Mouse (Mus musculus): ENCODE measurements around the gene Nme7. TPM values are rescaled to one million over a fixed set of nuclear protein-coding genes. Genes with fewer than 3 reads are reported as not detected.

Gene Nme7
- polyA plus RNA-seq, 1 experiment from 2014 or later = 8.5 TPM

DNA sequence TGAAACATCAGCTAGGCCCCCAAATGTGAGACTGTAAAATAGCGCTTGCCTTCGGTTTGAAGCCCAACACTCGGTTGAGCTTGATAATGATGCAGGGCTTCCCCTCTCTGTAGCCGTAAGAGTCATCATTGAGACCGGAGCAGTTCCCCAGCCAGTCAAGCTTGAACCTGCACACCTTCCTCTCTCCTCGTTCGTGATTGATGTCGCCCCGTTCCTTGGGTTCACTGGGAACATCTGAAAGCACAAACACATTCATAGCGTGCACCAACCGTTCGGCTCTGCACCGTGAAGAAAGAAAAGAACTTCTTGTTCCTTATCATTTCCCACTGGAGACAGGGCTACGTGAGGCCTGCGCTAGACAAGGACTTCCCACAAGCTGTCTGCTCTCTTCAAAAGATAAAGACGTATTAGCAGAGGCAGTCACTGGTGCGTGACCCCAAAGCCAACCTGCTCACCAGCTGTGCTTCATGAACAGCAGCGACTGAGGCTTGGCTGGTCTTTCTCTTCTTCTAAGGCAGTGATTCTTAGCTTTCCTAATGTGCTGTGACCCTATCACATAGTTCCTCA is 137.6 kb downstream of the Nme7 start:
- Histone ChIP-seq H3K4me3 (ENCODE audit: low read depth, low read length) (no peak overlapping the region), H3K9ac (ENCODE audit: low read depth, low read length) (no peak overlapping the region), H3K27me3 (ENCODE audit: control insufficient read depth, insufficient read depth, low read depth, low read length) (no peaks in the 10 kb centered on the region), H3K4me1 (ENCODE audit: control insufficient read depth, low read depth, low read length) (no peaks in the 10 kb centered on the region; the same call in 1 of the 2 replicates), H3K9me3 (replicated peaks; ENCODE audit: control insufficient read depth, low read length) (no peaks in the 10 kb centered on the region), H3K27ac (ENCODE audit: low read length) (peak overlapping the region; percentile 15; the same call in 1 of the 2 replicates), H3K36me3 (ENCODE audit: control insufficient read depth, insufficient read depth) (no peaks in the 10 kb centered on the region; the same call in 1 of the 2 replicates), H3K4me2 (ENCODE audit: low read depth, low read length) (no peak overlapping the region)
- WGBS (ENCODE audit: insufficient replicate concordance) = 25% methylated on average over 18 of the region's 18 CpGs
- ATAC-seq (ENCODE audit: low read depth) = peak; percentile 86

DNA sequence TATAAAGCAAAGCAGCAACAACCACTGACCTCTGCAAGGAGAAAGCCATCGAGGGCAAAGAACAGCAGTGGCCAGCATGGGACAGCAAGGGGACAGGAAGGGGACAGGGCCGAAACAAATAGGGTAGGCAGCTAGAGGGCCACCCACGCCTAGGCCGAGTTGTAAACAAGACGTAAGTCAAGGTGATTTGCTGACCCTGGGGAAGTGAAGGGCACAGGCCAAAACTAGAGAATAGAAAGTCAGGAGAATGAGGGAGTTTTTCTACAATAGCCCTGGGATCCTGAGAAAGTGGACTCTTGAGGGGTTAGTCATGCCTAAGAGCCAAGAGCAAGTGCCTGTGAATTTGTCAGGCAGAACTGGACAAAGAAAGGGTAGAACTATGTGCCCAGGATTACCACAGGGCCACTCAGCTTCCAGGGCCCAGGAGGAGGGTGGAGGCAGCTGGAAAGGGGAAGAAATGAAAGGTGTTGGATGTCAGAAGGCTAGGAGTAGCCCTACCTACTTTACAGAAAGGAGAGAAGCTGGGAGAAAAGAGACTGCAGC is 141.8 kb downstream of the Nme7 start:
- Histone ChIP-seq H3K9me3 (replicated peaks; ENCODE audit: control insufficient read depth, low read length) (no peaks in the 10 kb centered on the region), H3K27me3 (ENCODE audit: control insufficient read depth, insufficient read depth, low read depth, low read length) (no peaks in the 10 kb centered on the region), H3K4me2 (ENCODE audit: low read depth, low read length) (no peak overlapping the region), H3K27ac (ENCODE audit: low read length) (no peak overlapping the region), H3K9ac (ENCODE audit: low read depth, low read length) (no peak overlapping the region), H3K4me1 (ENCODE audit: control insufficient read depth, low read depth, low read length) (no peaks in the 10 kb centered on the region; the same call in 1 of the 2 replicates), H3K4me3 (ENCODE audit: low read depth, low read length) (no peak overlapping the region), H3K36me3 (ENCODE audit: control insufficient read depth, insufficient read depth) (no peaks in the 10 kb centered on the region)
- ATAC-seq (ENCODE audit: low read depth) = no peak
- WGBS (ENCODE audit: insufficient replicate concordance) = 57% methylated on average over 5 of the region's 5 CpGs

GRCm38 (mm10) chr1:164446535-164446934 is 142.6 kb downstream of the Nme7 start:
- Histone ChIP-seq H3K4me1 (ENCODE audit: control insufficient read depth, low read depth, low read length) (no peaks in the 10 kb centered on the region), H3K9ac (ENCODE audit: low read depth, low read length) (no peak overlapping the region), H3K27me3 (ENCODE audit: control insufficient read depth, insufficient read depth, low read depth, low read length) (no peaks in the 10 kb centered on the region), H3K27ac (ENCODE audit: low read length) (no peak overlapping the region), H3K4me3 (ENCODE audit: low read depth, low read length) (no peak overlapping the region), H3K36me3 (ENCODE audit: control insufficient read depth, insufficient read depth) (no peaks in the 10 kb centered on the region), H3K4me2 (ENCODE audit: low read depth, low read length) (no peak overlapping the region), H3K9me3 (replicated peaks; ENCODE audit: control insufficient read depth, low read length) (no peaks in the 10 kb centered on the region)
- ATAC-seq (ENCODE audit: low read depth) = no peak
- WGBS (ENCODE audit: insufficient replicate concordance) = 75% methylated on average over 10 of the region's 10 CpGs

DNA sequence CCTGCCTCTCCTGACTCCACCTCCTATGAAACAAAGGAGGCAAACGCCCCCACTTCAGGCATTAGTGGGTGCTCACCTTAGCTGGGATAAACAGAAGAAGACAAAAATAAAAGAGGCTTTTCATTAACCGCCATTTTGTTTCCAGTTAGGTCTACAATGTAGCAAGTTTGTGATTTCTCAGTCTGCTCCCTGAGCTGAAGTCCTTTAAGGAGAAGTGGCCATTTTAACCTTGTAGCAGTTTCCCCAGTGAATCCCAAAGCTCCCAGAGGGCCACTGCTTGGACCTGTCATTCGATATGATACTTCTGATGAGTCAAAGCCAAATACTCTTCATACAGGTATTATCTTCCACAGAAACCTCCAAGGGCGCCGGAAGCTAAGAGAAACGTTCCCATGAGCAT is 143.6 kb downstream of the Nme7 start:
- no peak overlapping the region for H3K9ac ChIP-seq (ENCODE audit: low read depth, low read length)
- no peaks in the 10 kb centered on the region for H3K36me3 ChIP-seq (ENCODE audit: control insufficient read depth, insufficient read depth)
- H3K4me1 ChIP-seq (ENCODE audit: control insufficient read depth, low read depth, low read length) = no peaks in the 10 kb centered on the region
- no peak overlapping the region for H3K4me3 ChIP-seq (ENCODE audit: low read depth, low read length)
- 65% methylated on average over 6 of the region's 6 CpGs for WGBS (ENCODE audit: insufficient replicate concordance)
- ATAC-seq (ENCODE audit: low read depth) = no peak
- H3K4me2 ChIP-seq (ENCODE audit: low read depth, low read length) = no peak overlapping the region
- H3K9me3 ChIP-seq (replicated peaks; ENCODE audit: control insufficient read depth, low read length) = no peaks in the 10 kb centered on the region
- H3K27me3 ChIP-seq (ENCODE audit: control insufficient read depth, insufficient read depth, low read depth, low read length) = no peaks in the 10 kb centered on the region
- H3K27ac ChIP-seq (ENCODE audit: low read length) = no peak overlapping the region

DNA sequence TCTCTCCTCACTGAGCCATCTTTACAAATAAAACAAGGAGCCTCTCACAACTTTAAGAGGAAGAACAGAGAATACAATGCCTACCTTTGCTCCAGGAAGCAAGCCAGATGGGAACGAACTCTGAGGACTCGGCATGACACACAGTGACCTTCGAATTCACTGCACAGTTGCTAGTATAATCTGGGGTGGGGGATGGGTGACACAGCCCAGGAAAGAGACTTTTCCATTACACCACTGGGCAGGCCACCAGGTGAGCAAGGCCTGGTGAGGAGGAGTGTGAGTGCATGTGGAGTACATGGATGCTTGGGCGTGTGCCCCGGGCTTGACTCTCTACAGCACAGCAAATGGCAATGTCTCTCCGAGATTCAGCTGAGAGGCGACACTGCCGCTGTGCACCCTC is 145.7 kb downstream of the Nme7 start:
- Histone ChIP-seq H3K27ac (ENCODE audit: low read length) (no peak overlapping the region), H3K4me1 (ENCODE audit: control insufficient read depth, low read depth, low read length) (no peaks in the 10 kb centered on the region; the same call in 1 of the 2 replicates), H3K4me2 (ENCODE audit: low read depth, low read length) (no peak overlapping the region), H3K4me3 (ENCODE audit: low read depth, low read length) (no peak overlapping the region), H3K36me3 (ENCODE audit: control insufficient read depth, insufficient read depth) (no peaks in the 10 kb centered on the region), H3K9me3 (replicated peaks; ENCODE audit: control insufficient read depth, low read length) (no peaks in the 10 kb centered on the region), H3K27me3 (ENCODE audit: control insufficient read depth, insufficient read depth, low read depth, low read length) (peaks cover under 1% of the 10 kb centered on the region; the same call in 1 of the 2 replicates), H3K9ac (ENCODE audit: low read depth, low read length) (no peak overlapping the region)
- whole genome bisulfite sequencing (ENCODE audit: insufficient replicate concordance) = 64% methylated on average over 8 of the region's 8 CpGs
- ATAC-seq (ENCODE audit: low read depth) = no peak

- Histone ChIP-seq H3K4me3 (ENCODE audit: low read depth, low read length) (no peak overlapping the region), H3K27ac (ENCODE audit: low read length) (no peak overlapping the region), H3K9ac (ENCODE audit: low read depth, low read length) (no peak overlapping the region), H3K27me3 (ENCODE audit: control insufficient read depth, insufficient read depth, low read depth, low read length) (peaks cover 3% of the 10 kb centered on the region), H3K36me3 (ENCODE audit: control insufficient read depth, insufficient read depth) (no peaks in the 10 kb centered on the region), H3K4me1 (ENCODE audit: control insufficient read depth, low read depth, low read length) (no peaks in the 10 kb centered on the region; the same call in 1 of the 2 replicates), H3K4me2 (ENCODE audit: low read depth, low read length) (no peak overlapping the region), H3K9me3 (replicated peaks; ENCODE audit: control insufficient read depth, low read length) (no peaks in the 10 kb centered on the region)
- WGBS (ENCODE audit: insufficient replicate concordance) = 27% methylated on average over 4 of the region's 4 CpGs
- ATAC-seq (ENCODE audit: low read depth) = no peak
Observed at GRCm38 (mm10) chr1:164450231-164450630, 146.3 kb downstream of the Nme7 start.

- H3K4me3 ChIP-seq (ENCODE audit: low read depth, low read length) = no peak overlapping the region
- 68% methylated on average over 4 of the region's 4 CpGs for WGBS (ENCODE audit: insufficient replicate concordance)
- ATAC-seq (ENCODE audit: low read depth) = no peak
Observed at GRCm38 (mm10) chr1:164450644-164451043, 146.7 kb downstream of the Nme7 start.

GRCm38 (mm10) chr1:164451346-164451745 is 147.4 kb downstream of the Nme7 start:
- H3K4me1 ChIP-seq (ENCODE audit: control insufficient read depth, low read depth, low read length) = no peaks in the 10 kb centered on the region; the same call in 1 of the 2 replicates
- no peak overlapping the region for H3K4me2 ChIP-seq (ENCODE audit: low read depth, low read length)
- ATAC-seq (ENCODE audit: low read depth) = no peak
- H3K9me3 ChIP-seq (replicated peaks; ENCODE audit: control insufficient read depth, low read length) = no peaks in the 10 kb centered on the region
- no peak overlapping the region for H3K9ac ChIP-seq (ENCODE audit: low read depth, low read length)
- peaks cover 12% of the 10 kb centered on the region for H3K27me3 ChIP-seq (ENCODE audit: control insufficient read depth, insufficient read depth, low read depth, low read length)
- no peak overlapping the region for H3K27ac ChIP-seq (ENCODE audit: low read length)
- WGBS (ENCODE audit: insufficient replicate concordance) = 74% methylated on average over 5 of the region's 5 CpGs
- H3K36me3 ChIP-seq (ENCODE audit: control insufficient read depth, insufficient read depth) = no peaks in the 10 kb centered on the region
- no peak overlapping the region for H3K4me3 ChIP-seq (ENCODE audit: low read depth, low read length)

More at GRCm38 (mm10) chr1:164450644-164451043, 146.7 kb downstream of the Nme7 start:
- H3K4me1 ChIP-seq (ENCODE audit: control insufficient read depth, low read depth, low read length) = no peaks in the 10 kb centered on the region; the same call in 1 of the 2 replicates
- H3K27me3 ChIP-seq (ENCODE audit: control insufficient read depth, insufficient read depth, low read depth, low read length) = peaks cover 4% of the 10 kb centered on the region
- no peaks in the 10 kb centered on the region for H3K36me3 ChIP-seq (ENCODE audit: control insufficient read depth, insufficient read depth)
- no peak overlapping the region for H3K27ac ChIP-seq (ENCODE audit: low read length)
- H3K9me3 ChIP-seq (replicated peaks; ENCODE audit: control insufficient read depth, low read length) = no peaks in the 10 kb centered on the region
- H3K9ac ChIP-seq (ENCODE audit: low read depth, low read length) = no peak overlapping the region
- no peak overlapping the region for H3K4me2 ChIP-seq (ENCODE audit: low read depth, low read length)

GRCm38 (mm10) chr1:164452580-164452979 is 148.7 kb downstream of the Nme7 start:
- H3K27ac ChIP-seq (ENCODE audit: low read length) = no peak overlapping the region
- no peak overlapping the region for H3K9ac ChIP-seq (ENCODE audit: low read depth, low read length)
- H3K4me1 ChIP-seq (ENCODE audit: control insufficient read depth, low read depth, low read length) = no peaks in the 10 kb centered on the region; the same call in 1 of the 2 replicates
- no peak overlapping the region for H3K4me2 ChIP-seq (ENCODE audit: low read depth, low read length)
- H3K36me3 ChIP-seq (ENCODE audit: control insufficient read depth, insufficient read depth) = no peaks in the 10 kb centered on the region
- no peaks in the 10 kb centered on the region for H3K9me3 ChIP-seq (replicated peaks; ENCODE audit: control insufficient read depth, low read length)
- WGBS (ENCODE audit: insufficient replicate concordance) = 43% methylated on average over 6 of the region's 6 CpGs
- ATAC-seq (ENCODE audit: low read depth) = no peak
- peaks cover 24% of the 10 kb centered on the region for H3K27me3 ChIP-seq (ENCODE audit: control insufficient read depth, insufficient read depth, low read depth, low read length)
- H3K4me3 ChIP-seq (ENCODE audit: low read depth, low read length) = no peak overlapping the region

All from liver, embryonic 16.5 days (tissue).